Mouse (Mus musculus): Measurements from ENCODE around the gene Shc3. TPM values are rescaled to one million over a fixed set of nuclear protein-coding genes. Genes with fewer than 3 reads are reported as not detected.
A peak's percentile ranks its signal among the peaks of the same experiment; 100 is the strongest.

Shc3 gene
- 7.3 and 8.4 TPM in 2 replicates for polyA plus RNA-seq (2015; fragmentation: Nextera tagmentation; extraction: Ambion mirVana)

DNA sequence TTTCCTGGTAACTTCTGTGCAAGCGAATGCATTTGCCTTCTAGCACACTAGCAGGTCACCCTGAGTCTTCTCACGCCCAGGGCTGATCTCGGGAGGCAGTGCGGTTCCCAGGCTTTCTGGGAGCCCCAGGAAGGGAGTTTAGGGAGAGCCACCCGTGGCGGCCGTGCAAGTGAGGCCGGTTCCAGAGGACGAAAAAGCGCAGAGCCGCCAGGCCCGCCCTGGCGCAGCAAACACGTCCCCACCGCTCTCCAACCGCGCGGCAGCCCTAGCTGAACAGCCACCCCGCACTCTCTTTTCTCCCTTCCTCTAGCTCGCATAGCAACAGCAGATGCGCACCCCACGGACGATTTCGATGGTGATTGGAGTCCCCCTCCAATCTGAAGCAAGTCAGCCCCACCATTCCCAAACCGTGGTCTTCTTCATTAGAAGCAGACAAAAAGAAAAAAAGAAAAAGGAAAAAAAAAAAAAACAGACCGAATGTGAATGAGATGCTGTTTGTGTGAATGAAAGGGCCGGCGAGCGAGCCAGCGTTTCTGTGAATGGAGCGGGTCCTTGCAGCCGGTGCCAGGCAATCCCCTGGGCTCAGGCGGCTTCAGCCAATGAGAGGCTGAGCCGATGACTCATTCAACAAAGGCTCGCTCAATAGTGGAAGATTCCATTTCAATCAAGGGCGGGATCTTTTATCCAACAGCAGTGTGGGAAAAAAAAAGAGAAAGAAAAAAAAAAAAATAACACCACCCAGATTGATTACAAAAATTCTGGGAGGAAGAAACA lies at the start of gene Shc3:
Shc3 (minus strand) TSS at position 509 of the 774 bp plus-strand sequence.
- no peaks in the 10 kb centered on the region for H3K36me3 ChIP-seq
- H3K9ac ChIP-seq = peak within 1 kb of the TSS; percentile 68
- no peaks in the 10 kb centered on the region for H3K9me3 ChIP-seq
- H3K27ac ChIP-seq (replicated peaks) = peak within 1 kb of the TSS; percentile 87
- WGBS = 0% methylated on average over 36 of the region's 36 CpGs
- H3K4me1 ChIP-seq (replicated peaks) = peaks cover 52% of the 10 kb centered on the region
- H3K4me3 ChIP-seq = peak within 1 kb of the TSS; percentile 63
- H3K4me2 ChIP-seq = peak within 1 kb of the TSS; percentile 97
- peaks cover 15% of the 10 kb centered on the region for H3K27me3 ChIP-seq
- peak; percentile 93 for ATAC-seq (ENCODE audit: low FRiP score, low read depth)

DNA sequence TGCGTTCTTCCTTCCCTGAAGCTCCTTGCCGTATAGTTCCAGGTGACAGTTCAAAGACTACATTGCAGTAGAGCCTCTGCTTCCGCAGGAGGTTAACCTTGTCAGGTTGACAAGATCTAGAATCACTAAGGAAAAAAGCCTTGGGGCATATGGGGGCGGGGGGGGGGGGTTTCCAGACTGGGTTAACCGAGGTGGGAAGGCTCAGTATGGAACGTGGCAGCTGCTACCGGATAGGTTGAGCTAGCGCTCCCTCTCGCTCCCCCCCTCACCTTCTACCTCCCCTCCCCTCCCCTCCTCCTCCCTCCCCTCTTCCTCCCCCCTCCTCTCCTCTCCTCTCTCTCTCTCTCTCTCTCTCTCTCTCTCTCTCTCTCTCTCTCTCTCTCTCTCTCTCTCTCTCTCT lies 49.4 kb upstream of the Shc3 start:
- H3K27ac ChIP-seq (replicated peaks) = no peak overlapping the region
- H3K9ac ChIP-seq = no peak overlapping the region
- H3K4me2 ChIP-seq = peak overlapping the region; percentile 39
- WGBS = 19% methylated on average over 9 of the region's 9 CpGs
- peaks cover 18% of the 10 kb centered on the region for H3K4me1 ChIP-seq (replicated peaks)
- H3K27me3 ChIP-seq = no peaks in the 10 kb centered on the region
- no peaks in the 10 kb centered on the region for H3K36me3 ChIP-seq
- H3K4me3 ChIP-seq = no peak overlapping the region
- H3K9me3 ChIP-seq = no peaks in the 10 kb centered on the region
- ATAC-seq (ENCODE audit: low FRiP score, low read depth) = peak; percentile 39; the same call in 1 of the 2 replicates

DNA sequence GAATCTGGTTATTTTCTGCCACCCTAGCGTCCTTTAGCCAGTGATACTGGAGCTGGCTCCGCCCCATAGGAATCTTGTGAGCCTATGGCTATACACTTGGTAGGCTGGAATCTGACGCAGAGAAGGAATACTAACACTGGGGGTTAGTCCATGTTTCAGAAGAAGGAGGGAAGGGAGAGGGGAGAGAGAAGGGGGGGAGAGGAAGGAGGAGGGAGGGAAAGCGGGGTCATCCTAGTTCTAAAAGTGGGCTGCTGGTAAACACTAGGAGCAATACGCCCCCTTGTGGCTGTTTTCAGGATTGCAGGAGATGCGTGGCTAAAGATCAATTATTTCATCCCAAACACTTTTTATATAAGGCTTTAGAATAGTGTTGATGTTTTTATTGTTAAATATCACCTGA lies 48.6 kb upstream of the Shc3 start:
- H3K4me2 ChIP-seq = peak overlapping the region; percentile 39
- WGBS = 20% methylated on average over 6 of the region's 6 CpGs
- H3K4me1 ChIP-seq (replicated peaks) = peaks cover 18% of the 10 kb centered on the region

DNA sequence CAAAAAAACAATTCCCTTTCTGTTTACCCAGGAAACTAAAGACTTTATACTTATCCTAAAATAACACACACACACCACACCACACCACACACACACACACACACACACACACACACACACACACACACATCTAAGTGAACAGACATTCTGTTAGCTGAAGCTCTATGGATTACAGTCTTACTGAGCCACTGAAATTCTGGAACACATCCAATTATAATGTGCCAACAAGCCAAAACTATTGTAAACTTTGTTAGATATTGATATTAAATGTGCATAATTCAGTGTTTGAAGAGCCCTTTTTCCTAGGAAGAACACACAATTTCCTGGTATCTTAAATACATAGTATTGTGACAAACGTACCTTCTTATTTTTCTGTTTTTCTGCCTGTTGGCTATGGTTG lies 48.1 kb upstream of the Shc3 start:
- peaks cover 18% of the 10 kb centered on the region for H3K4me1 ChIP-seq (replicated peaks)
- no peak overlapping the region for H3K9ac ChIP-seq
- H3K4me3 ChIP-seq = no peak overlapping the region
- no peaks in the 10 kb centered on the region for H3K36me3 ChIP-seq
- ATAC-seq (ENCODE audit: low FRiP score, low read depth) = no peak
- H3K27me3 ChIP-seq = no peaks in the 10 kb centered on the region
- no peak overlapping the region for H3K27ac ChIP-seq (replicated peaks)
- H3K4me2 ChIP-seq = no peak overlapping the region
- WGBS = 45% methylated on average over 1 of the region's 1 CpGs
- H3K9me3 ChIP-seq = no peaks in the 10 kb centered on the region

More for the DNA sequence above, 48.6 kb upstream of the Shc3 start:
- Histone ChIP-seq H3K27ac (replicated peaks) (no peak overlapping the region), H3K36me3 (no peaks in the 10 kb centered on the region), H3K9me3 (no peaks in the 10 kb centered on the region), H3K27me3 (no peaks in the 10 kb centered on the region), H3K4me3 (no peak overlapping the region), H3K9ac (no peak overlapping the region)
- no peak; the same call in 1 of the 2 replicates for ATAC-seq (ENCODE audit: low FRiP score, low read depth)

DNA sequence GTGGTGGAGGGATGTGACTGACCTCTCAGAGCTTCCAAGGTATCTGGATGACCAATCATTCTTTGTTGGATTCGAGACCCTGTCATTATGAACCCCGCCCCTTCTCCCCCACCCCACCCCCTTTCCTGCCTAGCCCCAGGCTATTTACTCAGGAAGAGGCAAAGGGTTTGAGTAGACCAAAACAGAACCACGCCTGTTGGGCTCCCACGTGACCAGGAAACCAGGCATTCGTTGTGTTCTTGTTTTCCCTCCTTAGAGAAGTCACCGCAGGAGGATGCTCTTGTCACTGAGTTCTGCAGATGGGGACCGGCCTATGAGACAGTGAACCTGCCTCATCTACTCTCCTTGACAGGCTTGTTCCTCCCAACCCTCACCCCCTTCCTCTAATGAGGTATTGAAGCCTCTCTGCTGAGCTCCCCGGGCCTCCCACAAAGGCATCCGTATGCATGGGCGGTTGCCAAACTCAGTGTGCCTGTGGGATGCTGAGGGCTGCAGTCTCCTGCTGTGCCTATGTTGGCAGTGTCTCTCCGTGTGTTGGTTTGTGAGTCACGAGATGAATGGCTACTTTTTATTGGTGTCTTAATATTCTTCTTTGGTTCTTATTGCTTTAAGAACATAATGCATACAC lies 47.3 kb upstream of the Shc3 start:
- Histone ChIP-seq H3K4me3 (no peak overlapping the region), H3K4me1 (replicated peaks) (peaks cover 19% of the 10 kb centered on the region), H3K27ac (replicated peaks) (no peak overlapping the region), H3K4me2 (0 out of 2 replicates have a peak overlapping the region, but pooled peaks have one; percentile 6), H3K9ac (no peak overlapping the region), H3K27me3 (no peaks in the 10 kb centered on the region), H3K36me3 (no peaks in the 10 kb centered on the region), H3K9me3 (no peaks in the 10 kb centered on the region)
- 9% methylated on average over 12 of the region's 12 CpGs for WGBS
- peak; percentile 69 for ATAC-seq (ENCODE audit: low FRiP score, low read depth)

DNA sequence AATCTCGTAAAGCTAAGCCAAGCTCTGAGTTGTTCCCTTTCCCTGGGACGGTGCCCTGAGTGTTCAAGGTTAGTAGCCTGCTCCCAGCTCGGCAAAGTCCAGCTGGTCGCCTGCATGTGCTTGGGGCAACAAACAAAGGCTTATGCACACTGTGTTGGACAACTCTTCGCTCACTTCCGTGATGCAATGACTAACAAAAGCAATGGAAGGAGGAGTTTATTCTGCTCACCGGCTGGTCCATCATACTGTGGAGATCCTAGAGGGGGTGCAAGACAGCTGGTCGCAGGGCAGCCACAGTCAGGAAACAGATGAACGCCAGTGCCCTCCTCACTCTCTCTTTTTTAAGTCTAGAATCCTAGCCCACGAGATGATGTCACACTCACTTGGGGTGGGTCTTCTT lies 46.6 kb upstream of the Shc3 start:
- H3K36me3 ChIP-seq = no peaks in the 10 kb centered on the region
- H3K4me2 ChIP-seq = no peak overlapping the region
- H3K27ac ChIP-seq (replicated peaks) = no peak overlapping the region
- no peak for ATAC-seq (ENCODE audit: low FRiP score, low read depth)
- no peak overlapping the region for H3K4me3 ChIP-seq
- H3K9me3 ChIP-seq = no peaks in the 10 kb centered on the region
- 57% methylated on average over 10 of the region's 10 CpGs for WGBS
- H3K4me1 ChIP-seq (replicated peaks) = peaks cover 24% of the 10 kb centered on the region
- no peaks in the 10 kb centered on the region for H3K27me3 ChIP-seq
- H3K9ac ChIP-seq = no peak overlapping the region

DNA sequence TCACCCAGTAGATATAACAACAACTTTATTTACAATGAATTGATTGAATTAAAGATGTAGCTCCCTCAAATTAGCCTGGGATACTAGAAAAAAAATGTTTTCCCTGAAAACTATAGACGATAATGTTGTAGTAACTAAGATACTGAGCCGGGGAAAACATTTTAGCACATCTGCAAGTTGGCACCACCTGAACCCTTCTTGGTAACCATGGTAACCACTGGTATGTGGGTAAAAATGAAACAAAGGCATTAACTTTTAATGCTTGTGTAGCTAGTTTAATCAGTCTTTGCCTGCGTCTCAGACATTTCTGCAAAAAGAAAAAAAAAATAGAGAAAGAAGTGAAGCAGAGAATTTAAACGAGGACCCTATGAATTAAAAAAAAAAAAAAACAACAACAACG lies 42.3 kb upstream of the Shc3 start:
- Histone ChIP-seq H3K27ac (replicated peaks) (peak overlapping the region; percentile 14; the same call in 1 of the 2 replicates), H3K27me3 (no peaks in the 10 kb centered on the region), H3K9me3 (no peaks in the 10 kb centered on the region), H3K36me3 (no peaks in the 10 kb centered on the region), H3K4me3 (no peak overlapping the region), H3K4me1 (replicated peaks) (peaks cover 9% of the 10 kb centered on the region), H3K4me2 (peak overlapping the region; percentile 11; the same call in 1 of the 2 replicates), H3K9ac (no peak overlapping the region)
- 36% methylated on average over 5 of the region's 5 CpGs for WGBS
- ATAC-seq (ENCODE audit: low FRiP score, low read depth) = 0 out of 2 replicates have a peak, but pooled peaks have one; percentile 43

DNA sequence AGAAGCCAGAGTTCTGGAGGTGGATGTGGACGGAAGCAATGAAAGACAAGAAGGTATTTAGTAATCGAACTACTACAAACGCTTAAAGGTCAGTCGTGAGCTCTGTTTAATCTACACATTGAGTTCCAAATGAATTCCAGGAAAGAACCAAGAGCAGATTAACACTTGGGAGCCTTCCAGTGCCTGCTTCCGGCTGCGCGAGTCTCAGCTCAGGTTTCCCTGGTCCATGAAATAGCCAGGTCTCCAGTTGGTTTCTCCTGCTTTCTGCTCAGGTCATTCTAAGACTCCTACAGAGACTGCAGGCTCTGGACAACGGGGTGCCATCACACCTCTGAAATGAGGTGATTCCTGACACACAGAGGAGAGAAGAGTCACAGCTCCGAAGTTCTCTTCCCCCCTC lies 41.8 kb upstream of the Shc3 start:
- peak overlapping the region; percentile 14; the same call in 1 of the 2 replicates for H3K27ac ChIP-seq (replicated peaks)
- 0 out of 2 replicates have a peak, but pooled peaks have one; percentile 12 for ATAC-seq (ENCODE audit: low FRiP score, low read depth)

DNA sequence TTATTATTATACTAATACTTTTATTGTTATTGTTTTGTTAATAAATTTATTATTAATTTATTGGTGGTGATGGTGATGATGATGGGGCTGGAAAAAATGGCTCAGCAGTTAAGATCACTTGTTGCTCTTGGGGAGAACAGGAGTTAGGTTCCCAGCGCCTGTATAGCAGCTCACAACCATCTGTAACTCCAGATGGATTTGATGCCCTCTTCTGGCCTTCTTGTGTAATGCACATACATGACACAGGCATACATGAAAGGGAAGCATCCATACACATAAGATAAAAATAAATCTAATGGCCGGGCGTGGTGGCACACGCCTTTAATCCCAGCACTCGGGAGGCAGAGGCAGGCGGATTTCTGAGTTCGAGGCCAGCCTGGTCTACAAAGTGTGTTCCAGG lies 40.0 kb upstream of the Shc3 start:
- H3K9ac ChIP-seq = no peak overlapping the region
- peaks cover 8% of the 10 kb centered on the region for H3K4me1 ChIP-seq (replicated peaks)
- no peaks in the 10 kb centered on the region for H3K36me3 ChIP-seq
- no peak overlapping the region for H3K4me3 ChIP-seq
- no peaks in the 10 kb centered on the region for H3K9me3 ChIP-seq
- no peak for ATAC-seq (ENCODE audit: low FRiP score, low read depth)
- 99% methylated on average over 7 of the region's 7 CpGs for WGBS
- H3K4me2 ChIP-seq = no peak overlapping the region
- no peaks in the 10 kb centered on the region for H3K27me3 ChIP-seq
- no peak overlapping the region for H3K27ac ChIP-seq (replicated peaks)

More for the DNA sequence above, 41.8 kb upstream of the Shc3 start:
- Histone ChIP-seq H3K27me3 (no peaks in the 10 kb centered on the region), H3K9me3 (no peaks in the 10 kb centered on the region), H3K4me3 (no peak overlapping the region), H3K4me1 (replicated peaks) (peaks cover 6% of the 10 kb centered on the region), H3K4me2 (peak overlapping the region; percentile 11; the same call in 1 of the 2 replicates), H3K36me3 (no peaks in the 10 kb centered on the region), H3K9ac (no peak overlapping the region)
- 38% methylated on average over 9 of the region's 9 CpGs for WGBS

DNA sequence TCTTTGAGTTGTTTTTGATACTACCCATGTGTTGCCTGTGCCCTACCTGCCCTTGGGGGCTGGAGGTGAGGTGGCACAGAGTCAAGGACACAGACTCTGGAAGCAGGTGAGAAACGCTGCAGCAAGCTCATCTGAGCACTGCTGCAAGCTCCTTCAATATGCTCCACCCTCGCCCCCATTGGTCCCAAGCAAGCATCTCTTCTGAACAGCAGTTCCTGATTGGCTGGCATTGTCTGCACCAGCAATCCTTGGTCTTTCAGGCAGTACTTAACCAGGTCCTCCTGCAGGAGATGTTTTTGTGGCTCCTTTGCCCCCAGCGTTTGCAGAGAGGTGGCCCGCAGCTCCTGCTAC lies 34.6 kb upstream of the Shc3 start:
- Histone ChIP-seq H3K4me3 (peak overlapping the region; percentile 32), H3K9ac (0 out of 2 replicates have a peak overlapping the region, but pooled peaks have one; percentile 16), H3K4me2 (peak overlapping the region; percentile 66), H3K27me3 (no peaks in the 10 kb centered on the region), H3K27ac (replicated peaks) (peak overlapping the region; percentile 65), H3K9me3 (no peaks in the 10 kb centered on the region), H3K36me3 (no peaks in the 10 kb centered on the region), H3K4me1 (replicated peaks) (peaks cover 17% of the 10 kb centered on the region)
- ATAC-seq (ENCODE audit: low FRiP score, low read depth) = peak; percentile 29; the same call in 1 of the 2 replicates
- 44% methylated on average over 4 of the region's 4 CpGs for WGBS

DNA sequence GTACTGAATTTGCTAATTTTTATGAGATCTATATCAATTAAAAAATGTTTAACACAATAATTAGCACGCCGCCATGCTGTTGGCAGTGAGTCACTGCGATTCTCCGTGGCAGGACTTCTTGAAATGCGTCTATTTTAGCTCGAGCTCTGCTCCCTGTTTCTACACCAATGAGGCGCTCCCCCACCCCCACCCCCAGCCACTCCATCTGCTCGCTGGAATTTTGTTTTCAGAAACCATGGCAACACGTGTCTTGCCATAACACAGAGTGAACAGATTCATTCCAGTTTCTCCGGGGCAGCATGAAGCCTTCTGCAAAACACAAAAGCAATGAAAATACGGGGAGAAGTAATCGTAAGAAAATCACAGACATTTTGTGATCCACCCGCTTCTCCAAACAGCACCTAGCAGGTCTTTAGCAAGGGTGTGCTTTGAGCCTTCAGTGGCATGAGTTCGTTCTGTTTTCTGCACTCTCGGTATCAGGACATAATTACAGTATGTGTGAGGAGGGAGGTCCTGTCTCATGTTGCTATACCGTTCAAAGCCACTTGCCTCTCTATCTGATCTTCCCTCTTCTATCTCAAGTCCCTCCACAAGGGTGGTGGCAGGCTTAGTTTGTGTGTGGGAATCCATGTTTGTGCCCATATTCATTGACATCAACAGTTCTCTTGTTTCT lies 34.1 kb upstream of the Shc3 start:
- peak overlapping the region; percentile 66 for H3K4me2 ChIP-seq
- peak; percentile 82 for ATAC-seq (ENCODE audit: low FRiP score, low read depth)
- no peaks in the 10 kb centered on the region for H3K27me3 ChIP-seq
- peak overlapping the region; percentile 32 for H3K4me3 ChIP-seq
- H3K9ac ChIP-seq = 0 out of 2 replicates have a peak overlapping the region, but pooled peaks have one; percentile 16
- H3K36me3 ChIP-seq = no peaks in the 10 kb centered on the region
- peak overlapping the region; percentile 65 for H3K27ac ChIP-seq (replicated peaks)
- H3K9me3 ChIP-seq = no peaks in the 10 kb centered on the region
- H3K4me1 ChIP-seq (replicated peaks) = peaks cover 17% of the 10 kb centered on the region
- 14% methylated on average over 16 of the region's 16 CpGs for WGBS

All from hindbrain, embryonic 15.5 days (tissue).